Mouse (Mus musculus): ENCODE measurements around the gene Fan1. TPM values are rescaled to one million over a fixed set of nuclear protein-coding genes. Genes with fewer than 3 reads are reported as not detected.

Fan1 gene
- polyA plus RNA-seq, 1 experiment from 2014 or later, result 7.6 TPM

DNA sequence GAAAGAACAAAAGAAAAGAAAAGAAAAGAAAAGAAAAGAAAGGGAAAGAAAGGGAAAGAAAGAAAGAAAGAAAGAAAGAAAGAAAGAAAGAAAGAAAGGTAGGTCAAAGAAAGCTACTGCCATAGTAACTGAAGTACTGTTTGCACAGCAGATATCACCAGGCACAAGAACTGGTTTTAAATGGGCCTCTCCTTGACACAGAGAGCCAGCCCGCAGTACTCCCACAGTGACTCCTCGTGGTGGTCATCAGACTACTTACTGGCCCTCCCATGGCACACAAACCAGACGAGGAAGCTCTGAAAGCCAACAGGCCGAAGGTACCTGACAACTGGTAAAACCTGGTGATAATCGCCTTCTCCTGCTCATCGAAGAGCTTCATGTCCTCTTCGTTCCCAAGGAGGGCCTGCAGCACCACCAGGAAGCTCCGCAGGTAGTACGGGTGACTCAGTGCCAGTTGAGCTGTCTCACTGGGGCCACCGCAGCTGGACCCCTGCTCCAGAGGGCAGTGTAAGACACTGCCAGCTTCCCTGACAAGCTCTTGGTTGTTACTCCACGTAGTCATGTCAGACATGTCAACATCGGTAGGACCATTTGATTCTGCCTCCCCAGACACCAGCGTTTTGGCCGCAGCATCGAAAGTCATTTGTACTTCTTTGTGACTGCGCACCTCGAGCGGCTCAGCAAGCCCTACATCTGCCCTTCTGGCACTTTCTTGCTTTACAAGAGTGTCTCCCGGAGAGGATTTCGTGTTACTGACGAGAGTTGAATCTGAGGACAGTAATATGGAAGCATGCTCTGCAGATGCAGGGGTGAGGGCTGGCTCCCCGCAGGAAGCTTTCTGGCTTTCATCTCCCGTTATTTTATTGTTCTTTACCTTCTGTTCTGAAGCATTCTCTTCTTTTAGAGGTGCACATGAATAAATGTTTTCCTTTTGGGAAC lies 1.7 kb downstream of the Fan1 start:
- 92% methylated on average over 23 of the region's 23 CpGs for WGBS
- no peaks in the 10 kb centered on the region for H3K9me3 ChIP-seq (ENCODE audit: control insufficient read depth, low read length)
- no peak for ATAC-seq (ENCODE audit: insufficient number of reproducible peaks, low FRiP score, low TSS enrichment, low read depth)
- no peak overlapping the region for H3K27ac ChIP-seq (replicated peaks; ENCODE audit: low read depth, low read length)
- no peaks in the 10 kb centered on the region for H3K27me3 ChIP-seq (ENCODE audit: control insufficient read depth, insufficient read depth, low read length)
- no peaks in the 10 kb centered on the region for H3K4me1 ChIP-seq (ENCODE audit: control insufficient read depth, insufficient read depth, low read length)
- H3K36me3 ChIP-seq (ENCODE audit: control insufficient read depth, insufficient read depth, low read length), result peaks cover 8% of the 10 kb centered on the region; the same call in 1 of the 2 replicates
- H3K4me2 ChIP-seq (ENCODE audit: low read depth, severe bottlenecking), result no peak overlapping the region
- DNase-seq (ENCODE audit: low spot score), result no peak
- no peak overlapping the region for H3K9ac ChIP-seq (ENCODE audit: low read length)
- no peak overlapping the region for H3K4me3 ChIP-seq (ENCODE audit: low read depth, low read length)

DNA sequence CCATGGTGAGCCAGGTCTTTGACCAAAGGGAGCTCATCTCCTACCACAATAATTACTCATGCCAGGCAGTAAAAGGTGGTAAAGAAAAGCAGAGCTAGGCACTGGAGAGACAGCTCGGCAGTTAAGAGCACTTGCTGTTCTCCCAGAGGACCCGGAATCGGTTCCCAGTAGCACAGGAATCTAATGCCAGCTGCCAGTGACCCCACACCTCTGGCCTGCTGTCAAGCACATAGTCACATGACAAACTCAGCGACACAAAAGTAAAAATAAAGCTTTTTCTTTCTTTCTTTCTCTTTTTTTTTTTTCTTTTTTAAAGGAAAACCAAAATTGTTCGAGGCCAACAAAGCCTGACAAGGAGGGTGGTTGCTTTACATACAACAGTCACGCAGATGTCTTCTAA lies 4.1 kb downstream of the Fan1 start:
- ATAC-seq (ENCODE audit: insufficient number of reproducible peaks, low FRiP score, low TSS enrichment, low read depth), result no peak
- H3K36me3 ChIP-seq (ENCODE audit: control insufficient read depth, insufficient read depth, low read length), result peaks cover 2% of the 10 kb centered on the region; the same call in 1 of the 2 replicates
- H3K27me3 ChIP-seq (ENCODE audit: control insufficient read depth, insufficient read depth, low read length), result no peaks in the 10 kb centered on the region
- 90% methylated on average over 6 of the region's 6 CpGs for WGBS
- H3K9me3 ChIP-seq (ENCODE audit: control insufficient read depth, low read length), result no peaks in the 10 kb centered on the region
- no peak for DNase-seq (ENCODE audit: low spot score)
- H3K4me3 ChIP-seq (ENCODE audit: low read depth, low read length), result no peak overlapping the region
- H3K4me2 ChIP-seq (ENCODE audit: low read depth, severe bottlenecking), result no peak overlapping the region
- no peaks in the 10 kb centered on the region for H3K4me1 ChIP-seq (ENCODE audit: control insufficient read depth, insufficient read depth, low read length)
- H3K9ac ChIP-seq (ENCODE audit: low read length), result no peak overlapping the region
- H3K27ac ChIP-seq (replicated peaks; ENCODE audit: low read depth, low read length), result no peak overlapping the region

DNA sequence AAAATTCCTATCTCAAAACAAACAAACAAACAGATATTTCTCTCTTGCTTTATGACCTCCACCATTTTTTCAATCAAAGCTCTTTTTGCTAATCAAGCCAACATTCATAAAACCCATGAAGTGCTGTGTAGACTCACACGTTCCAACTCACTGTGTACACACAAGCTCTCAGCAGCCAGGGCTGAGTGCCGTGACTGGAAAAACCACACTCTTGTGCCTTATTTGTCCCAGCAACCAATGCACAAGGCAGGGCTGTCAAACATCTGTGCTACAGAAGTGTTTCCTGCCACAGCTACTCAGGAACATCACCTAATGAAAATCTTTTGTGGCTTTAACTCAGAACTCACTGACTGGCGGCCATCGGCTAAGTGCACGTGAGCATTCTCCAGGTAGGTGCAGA lies 8.0 kb downstream of the Fan1 start:
- H3K27me3 ChIP-seq (ENCODE audit: control insufficient read depth, insufficient read depth, low read length), result no peaks in the 10 kb centered on the region
- H3K9me3 ChIP-seq (ENCODE audit: control insufficient read depth, low read length), result no peaks in the 10 kb centered on the region
- no peak overlapping the region for H3K4me3 ChIP-seq (ENCODE audit: low read depth, low read length)
- no peak overlapping the region for H3K9ac ChIP-seq (ENCODE audit: low read length)
- peaks cover 8% of the 10 kb centered on the region; the same call in 1 of the 2 replicates for H3K36me3 ChIP-seq (ENCODE audit: control insufficient read depth, insufficient read depth, low read length)
- DNase-seq (ENCODE audit: low spot score) (no peak), ATAC-seq (ENCODE audit: insufficient number of reproducible peaks, low FRiP score, low TSS enrichment, low read depth) (no peak)
- WGBS, result 95% methylated on average over 5 of the region's 5 CpGs
- H3K4me1 ChIP-seq (ENCODE audit: control insufficient read depth, insufficient read depth, low read length), result no peaks in the 10 kb centered on the region
- H3K4me2 ChIP-seq (ENCODE audit: low read depth, severe bottlenecking), result no peak overlapping the region
- H3K27ac ChIP-seq (replicated peaks; ENCODE audit: low read depth, low read length), result no peak overlapping the region

DNA sequence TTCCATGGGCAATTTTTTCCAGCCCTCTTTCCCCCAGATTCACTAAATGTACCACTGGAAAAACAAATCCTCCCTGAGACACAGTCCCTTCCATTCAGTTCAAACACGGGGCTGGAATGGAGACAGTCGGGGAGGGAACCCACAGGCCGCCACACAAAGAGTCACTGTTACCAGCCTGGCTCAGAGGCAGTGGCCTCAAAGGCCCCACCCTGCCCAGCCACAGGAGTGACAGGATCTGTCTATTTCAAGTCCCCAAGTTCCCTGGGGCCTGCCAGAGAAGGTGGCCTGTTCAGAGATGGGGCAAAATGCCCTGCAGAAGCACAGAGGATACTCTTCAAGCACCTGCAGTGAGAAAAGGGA lies 13.3 kb downstream of the Fan1 start:
- Histone ChIP-seq H3K9ac (ENCODE audit: low read length) (no peak overlapping the region), H3K4me1 (ENCODE audit: control insufficient read depth, insufficient read depth, low read length) (no peaks in the 10 kb centered on the region), H3K4me3 (ENCODE audit: low read depth, low read length) (no peak overlapping the region), H3K9me3 (ENCODE audit: control insufficient read depth, low read length) (no peaks in the 10 kb centered on the region), H3K36me3 (ENCODE audit: control insufficient read depth, insufficient read depth, low read length) (peaks cover 9% of the 10 kb centered on the region; the same call in 1 of the 2 replicates), H3K4me2 (ENCODE audit: low read depth, severe bottlenecking) (no peak overlapping the region), H3K27me3 (ENCODE audit: control insufficient read depth, insufficient read depth, low read length) (no peaks in the 10 kb centered on the region), H3K27ac (replicated peaks; ENCODE audit: low read depth, low read length) (no peak overlapping the region)
- ATAC-seq (ENCODE audit: insufficient number of reproducible peaks, low FRiP score, low TSS enrichment, low read depth) (no peak), DNase-seq (ENCODE audit: low spot score) (no peak)
- WGBS, result 78% methylated on average over 3 of the region's 3 CpGs

DNA sequence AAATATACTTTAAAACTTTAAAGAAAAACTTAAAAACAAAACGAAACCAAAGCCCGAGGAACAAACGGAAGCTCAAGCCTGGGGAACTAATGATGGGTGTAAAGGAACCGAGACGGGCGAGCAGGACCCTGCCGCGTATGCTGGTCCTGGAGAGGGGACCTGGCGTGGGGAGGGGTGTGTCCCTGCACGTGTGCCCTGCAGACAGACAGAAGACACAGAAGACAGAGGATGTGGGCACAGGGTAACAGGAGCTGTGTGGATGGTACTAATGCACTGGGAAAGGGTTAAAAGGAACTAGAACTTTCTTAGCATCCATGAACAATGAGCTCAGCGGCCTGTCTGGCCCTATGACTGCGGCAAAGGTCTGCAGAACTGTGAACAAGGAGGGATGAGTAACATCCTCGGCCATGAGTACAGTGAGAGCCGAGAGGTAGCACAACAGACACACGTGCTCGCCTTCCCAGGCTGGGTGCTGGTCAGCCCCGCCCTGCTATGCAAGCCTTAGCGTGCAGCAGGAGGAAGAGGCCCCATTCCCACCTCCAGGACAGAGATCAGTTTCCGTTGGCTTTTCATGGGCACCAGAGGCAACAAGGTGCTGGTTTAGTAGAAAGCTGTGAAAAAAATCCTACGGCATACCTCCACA lies 13.8 kb downstream of the Fan1 start:
- Histone ChIP-seq H3K4me3 (ENCODE audit: low read depth, low read length) (no peak overlapping the region), H3K9ac (ENCODE audit: low read length) (no peak overlapping the region), H3K36me3 (ENCODE audit: control insufficient read depth, insufficient read depth, low read length) (peaks cover 9% of the 10 kb centered on the region; the same call in 1 of the 2 replicates), H3K27ac (replicated peaks; ENCODE audit: low read depth, low read length) (no peak overlapping the region), H3K27me3 (ENCODE audit: control insufficient read depth, insufficient read depth, low read length) (no peaks in the 10 kb centered on the region), H3K4me2 (ENCODE audit: low read depth, severe bottlenecking) (no peak overlapping the region), H3K4me1 (ENCODE audit: control insufficient read depth, insufficient read depth, low read length) (no peaks in the 10 kb centered on the region), H3K9me3 (ENCODE audit: control insufficient read depth, low read length) (no peaks in the 10 kb centered on the region)
- WGBS, result 87% methylated on average over 20 of the region's 20 CpGs
- DNase-seq (ENCODE audit: low spot score) (no peak), ATAC-seq (ENCODE audit: insufficient number of reproducible peaks, low FRiP score, low TSS enrichment, low read depth) (no peak)

DNA sequence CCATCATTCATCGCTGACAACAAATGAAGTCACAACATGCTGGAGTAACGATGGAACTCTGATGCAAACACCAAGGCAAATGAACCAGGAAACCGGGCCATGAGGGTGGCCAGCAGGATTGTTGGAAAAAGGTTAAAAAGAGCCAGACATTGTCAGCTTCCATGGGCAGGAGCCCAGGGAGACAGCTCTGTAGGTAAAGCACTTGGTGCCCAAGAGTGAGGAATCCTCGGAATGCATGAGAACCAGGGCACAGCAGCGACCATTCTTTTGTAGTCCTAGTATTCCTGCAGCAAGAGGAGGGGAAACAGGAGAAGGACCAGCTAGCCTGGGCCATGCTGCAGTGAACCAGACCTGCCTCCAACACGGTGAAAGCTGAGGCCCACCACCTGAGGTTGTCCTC lies 15.2 kb downstream of the Fan1 start:
- Histone ChIP-seq H3K27me3 (ENCODE audit: control insufficient read depth, insufficient read depth, low read length) (no peaks in the 10 kb centered on the region), H3K9ac (ENCODE audit: low read length) (no peak overlapping the region), H3K4me3 (ENCODE audit: low read depth, low read length) (no peak overlapping the region), H3K4me1 (ENCODE audit: control insufficient read depth, insufficient read depth, low read length) (no peaks in the 10 kb centered on the region), H3K36me3 (ENCODE audit: control insufficient read depth, insufficient read depth, low read length) (peaks cover 9% of the 10 kb centered on the region; the same call in 1 of the 2 replicates), H3K27ac (replicated peaks; ENCODE audit: low read depth, low read length) (no peak overlapping the region), H3K9me3 (ENCODE audit: control insufficient read depth, low read length) (no peaks in the 10 kb centered on the region), H3K4me2 (ENCODE audit: low read depth, severe bottlenecking) (no peak overlapping the region)
- no peak for DNase-seq (ENCODE audit: low spot score)
- ATAC-seq (ENCODE audit: insufficient number of reproducible peaks, low FRiP score, low TSS enrichment, low read depth), result no peak
- 87% methylated on average over 6 of the region's 6 CpGs for WGBS

DNA sequence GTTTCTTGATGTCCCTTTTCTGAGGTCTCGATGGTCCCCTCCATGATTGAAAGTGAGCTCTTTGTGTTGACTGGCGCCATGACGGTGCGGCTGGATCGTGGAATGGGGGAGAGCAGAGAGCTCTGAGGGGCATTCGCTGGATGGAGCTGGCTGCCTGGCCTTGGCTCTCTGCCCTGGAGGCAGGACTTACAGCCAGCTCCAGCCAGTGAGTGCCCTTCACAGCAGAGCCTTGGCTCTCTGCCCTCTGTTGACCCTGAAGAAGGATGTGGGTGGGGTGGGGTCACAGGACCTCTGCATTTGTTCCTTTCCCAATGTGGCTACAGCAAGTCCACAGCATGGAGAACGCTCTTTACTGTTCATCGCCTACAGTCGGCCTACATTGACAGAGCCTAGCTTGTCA lies 16.5 kb downstream of the Fan1 start:
- 94% methylated on average over 9 of the region's 9 CpGs for WGBS
- Histone ChIP-seq H3K4me3 (ENCODE audit: low read depth, low read length) (no peak overlapping the region), H3K9me3 (ENCODE audit: control insufficient read depth, low read length) (no peaks in the 10 kb centered on the region), H3K27ac (replicated peaks; ENCODE audit: low read depth, low read length) (no peak overlapping the region), H3K4me2 (ENCODE audit: low read depth, severe bottlenecking) (no peak overlapping the region), H3K27me3 (ENCODE audit: control insufficient read depth, insufficient read depth, low read length) (no peaks in the 10 kb centered on the region), H3K36me3 (ENCODE audit: control insufficient read depth, insufficient read depth, low read length) (peaks cover 3% of the 10 kb centered on the region; the same call in 1 of the 2 replicates), H3K4me1 (ENCODE audit: control insufficient read depth, insufficient read depth, low read length) (no peaks in the 10 kb centered on the region), H3K9ac (ENCODE audit: low read length) (no peak overlapping the region)
- ATAC-seq (ENCODE audit: insufficient number of reproducible peaks, low FRiP score, low TSS enrichment, low read depth) (no peak), DNase-seq (ENCODE audit: low spot score) (no peak)

DNA sequence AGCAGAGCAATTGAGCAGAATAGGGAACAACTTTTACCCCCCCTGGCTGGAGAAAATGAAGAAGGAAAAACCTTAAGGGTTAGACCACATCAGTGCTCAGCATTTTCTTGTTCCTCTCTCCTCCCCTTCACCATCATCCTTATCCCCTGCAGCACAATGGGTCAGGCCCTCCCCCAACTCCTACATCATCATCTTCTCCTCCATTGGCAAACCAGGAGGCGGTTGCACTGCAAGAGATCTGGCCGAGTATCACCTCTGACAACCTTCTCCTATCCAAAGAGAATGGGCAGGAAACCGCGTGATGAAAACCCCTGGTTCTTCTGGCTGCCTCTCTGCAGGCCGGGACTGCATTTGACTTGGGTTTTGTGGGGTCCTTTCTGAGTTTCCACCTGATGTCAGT lies 17.2 kb downstream of the Fan1 start:
- DNase-seq (ENCODE audit: low spot score) (no peak), ATAC-seq (ENCODE audit: insufficient number of reproducible peaks, low FRiP score, low TSS enrichment, low read depth) (no peak)
- Histone ChIP-seq H3K9ac (ENCODE audit: low read length) (no peak overlapping the region), H3K4me1 (ENCODE audit: control insufficient read depth, insufficient read depth, low read length) (no peaks in the 10 kb centered on the region), H3K27me3 (ENCODE audit: control insufficient read depth, insufficient read depth, low read length) (no peaks in the 10 kb centered on the region), H3K9me3 (ENCODE audit: control insufficient read depth, low read length) (no peaks in the 10 kb centered on the region), H3K36me3 (ENCODE audit: control insufficient read depth, insufficient read depth, low read length) (peaks cover 3% of the 10 kb centered on the region; the same call in 1 of the 2 replicates), H3K27ac (replicated peaks; ENCODE audit: low read depth, low read length) (no peak overlapping the region), H3K4me3 (ENCODE audit: low read depth, low read length) (no peak overlapping the region), H3K4me2 (ENCODE audit: low read depth, severe bottlenecking) (no peak overlapping the region)
- WGBS, result 89% methylated on average over 5 of the region's 5 CpGs
